Mouse (Mus musculus): ENCODE results near the gene Srbd1.

DNA sequence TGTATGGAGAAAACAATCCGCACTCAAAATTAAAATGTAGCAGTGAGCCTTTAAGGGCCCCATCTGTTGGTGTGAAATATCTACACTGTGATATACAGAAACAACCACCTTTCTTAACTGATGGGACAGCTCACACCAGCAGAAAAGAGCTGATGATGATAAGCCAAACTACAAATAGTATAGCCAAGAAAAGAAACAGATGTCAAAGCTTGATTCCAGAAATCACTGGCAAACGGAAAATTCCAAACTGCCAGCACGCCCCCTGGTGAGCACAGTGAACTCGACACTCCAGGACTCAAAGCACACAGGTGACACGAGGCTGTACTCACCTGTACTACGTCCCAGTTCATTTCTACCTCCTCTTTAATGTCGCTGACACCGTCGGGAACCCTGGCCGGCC lies 9.1 kb downstream of the Srbd1 start:
- TF ChIP-seq CTCF (IDR thresholded peaks at IDR 0.05; ENCODE audit: borderline replicate concordance, insufficient read depth, low read length) = peak; percentile 38; the same call in 1 of the 2 replicates
- no peak for TF ChIP-seq POLR2A (IDR thresholded peaks at IDR 0.05; ENCODE audit: low read depth, low read length)
